Mouse (Mus musculus) intestine, embryonic 16.5 days (tissue): ENCODE results near the gene Fsip2. TPM values are rescaled to one million over a fixed set of nuclear protein-coding genes. Genes with fewer than 3 reads are reported as not detected.

Experiments
- ATAC-seq: fragments of 200-750 bp; cut with Nextera tagmentation; 2 replicates; pipeline ENCODE4 v1.8.0; 2017; ENCODE audit warnings: moderate TSS enrichment, moderate library complexity
- H3K27ac ChIP-seq: fragments of 300-500 bp; sonication (generic); 2 replicates; pipeline ENCODE4 v1.5.1; 2014; ENCODE audit warnings: mild to moderate bottlenecking, low read length
- H3K27me3 ChIP-seq: fragments of 300-500 bp; sonication (generic); replicated peaks from 2 replicates; pipeline ENCODE4 v1.6.1; 2014; ENCODE audit warnings: low read length, control low read depth, mixed read lengths; ENCODE audit not compliant: control insufficient read depth, insufficient read depth
- H3K36me3 ChIP-seq: fragments of 300-500 bp; sonication (generic); 2 replicates; pipeline ENCODE4 v1.6.1; 2014; ENCODE audit warnings: low read length, control low read depth; ENCODE audit not compliant: control insufficient read depth, insufficient read depth
- H3K4me1 ChIP-seq: fragments of 300-500 bp; sonication (generic); 2 replicates; pipeline ENCODE4 v1.6.1; 2014; ENCODE audit warnings: low read length, control low read depth, mixed read lengths; ENCODE audit not compliant: control insufficient read depth, insufficient read depth
- H3K4me2 ChIP-seq: fragments of 300-500 bp; sonication (generic); 2 replicates; pipeline ENCODE4 v1.6.1; 2014; ENCODE audit warnings: low read depth, low read length, control low read depth
- H3K4me3 ChIP-seq: fragments of 300-500 bp; sonication (generic); 2 replicates; pipeline ENCODE4 v1.5.1; 2014; ENCODE audit warnings: mild to moderate bottlenecking, low read length
- H3K9ac ChIP-seq: fragments of 300-500 bp; sonication (generic); 2 replicates; pipeline ENCODE4 v1.6.1; 2014; ENCODE audit warnings: low read depth, low read length
- H3K9me3 ChIP-seq: fragments of 300-500 bp; sonication (generic); 2 replicates; pipeline ENCODE4 v1.6.1; 2016; ENCODE audit warnings: low read length, control low read depth; ENCODE audit not compliant: control insufficient read depth
- WGBS: fragments of 180-500 bp; shearing (Covaris S2); extraction: QIAGEN DNeasy Blood & Tissue Kit; methylation state at CpG from one replicate; pipeline ENCODE4 v1.1.7; 2014; 5-methylcytosine and 5-hydroxymethylcytosine counted together
- polyA plus RNA-seq: library from polyadenylated mRNA; unstranded; fragments of >200 nt; fragmentation: Nextera tagmentation; extraction: Ambion mirVana; gene quantifications from 2 replicates; pipeline ENCODE4 v1.2.1, GENCODE M21; 2015

Gene Fsip2
- not detected in 2 replicates for polyA plus RNA-seq

DNA sequence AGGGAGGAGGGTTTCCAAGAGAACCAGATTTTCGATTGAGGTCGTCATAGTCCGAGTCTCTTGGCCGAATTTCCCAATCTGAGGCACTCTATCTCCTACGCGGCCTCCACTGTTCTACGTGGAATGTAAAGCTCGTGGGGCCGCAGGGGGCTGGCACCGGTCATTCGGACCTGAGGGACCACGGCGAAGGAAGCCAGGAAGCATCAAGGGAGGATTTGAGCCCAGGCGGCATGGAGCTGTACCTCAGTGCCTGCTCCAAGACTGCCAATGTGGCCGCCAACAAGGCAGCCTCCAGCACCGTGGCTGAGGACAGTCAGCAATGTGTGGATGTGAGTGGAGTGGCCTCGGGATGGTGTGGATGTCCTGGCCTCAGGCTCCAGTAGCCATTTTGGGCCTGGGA is at the start of gene Fsip2:
TSS of gene Fsip2 (plus strand) at position 163 of the 400 bp plus-strand sequence.
- no peak within 1 kb of the TSS for H3K27ac ChIP-seq
- no peak within 1 kb of the TSS for H3K4me2 ChIP-seq
- WGBS: 94% methylated on average over 17 of the region's 17 CpGs
- no peaks in the 10 kb centered on the region for H3K4me1 ChIP-seq
- H3K9ac ChIP-seq: no peak within 1 kb of the TSS
- H3K36me3 ChIP-seq: no peaks in the 10 kb centered on the region
- H3K4me3 ChIP-seq: no peak within 1 kb of the TSS
- no peaks in the 10 kb centered on the region for H3K27me3 ChIP-seq
- no peaks in the 10 kb centered on the region for H3K9me3 ChIP-seq
- no peak for ATAC-seq

DNA sequence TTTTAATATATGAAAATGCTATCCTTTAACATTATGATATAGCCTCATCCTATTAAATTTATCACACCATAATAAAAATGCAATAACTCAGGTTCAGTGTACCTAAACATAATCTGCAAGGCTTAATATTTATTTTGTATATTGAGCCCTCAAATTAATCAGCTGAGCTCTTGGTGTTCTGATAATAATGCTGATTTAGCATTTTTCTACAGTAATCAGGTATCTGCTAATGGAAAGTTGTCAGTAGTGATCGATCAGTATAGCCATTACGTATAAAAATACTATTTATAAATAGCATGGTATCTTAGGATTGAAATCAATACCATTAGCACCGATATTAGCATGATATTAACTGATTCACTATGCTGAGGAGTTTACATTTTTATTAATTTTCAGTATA is 20.0 kb downstream of the Fsip2 start:
- Histone ChIP-seq H3K9ac (no peak overlapping the region), H3K9me3 (no peaks in the 10 kb centered on the region), H3K27me3 (no peaks in the 10 kb centered on the region), H3K36me3 (no peaks in the 10 kb centered on the region), H3K4me2 (no peak overlapping the region), H3K4me1 (no peaks in the 10 kb centered on the region), H3K27ac (no peak overlapping the region), H3K4me3 (no peak overlapping the region)
- no peak for ATAC-seq
- WGBS: 87% methylated on average over 3 of the region's 3 CpGs

DNA sequence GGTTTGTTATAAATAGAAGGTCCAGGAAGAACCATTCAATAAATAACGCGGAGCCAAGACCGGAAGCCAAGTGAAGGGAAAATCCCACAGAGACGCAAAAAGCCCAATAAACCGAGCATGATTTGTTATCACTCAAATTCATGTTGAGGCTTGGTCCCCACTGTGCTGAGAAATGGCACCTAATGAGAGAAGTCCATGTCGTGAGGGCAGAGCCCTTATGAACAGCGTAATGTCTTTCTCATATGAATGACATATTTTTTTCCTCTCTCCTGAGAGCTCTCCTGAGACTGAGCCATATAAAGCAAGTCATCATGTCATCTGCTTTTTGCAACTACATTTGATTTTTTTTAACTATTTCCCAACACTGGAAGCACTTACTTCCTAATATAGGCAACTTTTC is 82.4 kb downstream of the Fsip2 start:
- 53% methylated on average over 7 of the region's 7 CpGs for WGBS
- Histone ChIP-seq H3K9ac (no peak overlapping the region), H3K4me1 (no peaks in the 10 kb centered on the region), H3K27ac (no peak overlapping the region), H3K36me3 (no peaks in the 10 kb centered on the region), H3K4me2 (no peak overlapping the region), H3K27me3 (no peaks in the 10 kb centered on the region), H3K9me3 (no peaks in the 10 kb centered on the region), H3K4me3 (no peak overlapping the region)
- no peak for ATAC-seq

DNA sequence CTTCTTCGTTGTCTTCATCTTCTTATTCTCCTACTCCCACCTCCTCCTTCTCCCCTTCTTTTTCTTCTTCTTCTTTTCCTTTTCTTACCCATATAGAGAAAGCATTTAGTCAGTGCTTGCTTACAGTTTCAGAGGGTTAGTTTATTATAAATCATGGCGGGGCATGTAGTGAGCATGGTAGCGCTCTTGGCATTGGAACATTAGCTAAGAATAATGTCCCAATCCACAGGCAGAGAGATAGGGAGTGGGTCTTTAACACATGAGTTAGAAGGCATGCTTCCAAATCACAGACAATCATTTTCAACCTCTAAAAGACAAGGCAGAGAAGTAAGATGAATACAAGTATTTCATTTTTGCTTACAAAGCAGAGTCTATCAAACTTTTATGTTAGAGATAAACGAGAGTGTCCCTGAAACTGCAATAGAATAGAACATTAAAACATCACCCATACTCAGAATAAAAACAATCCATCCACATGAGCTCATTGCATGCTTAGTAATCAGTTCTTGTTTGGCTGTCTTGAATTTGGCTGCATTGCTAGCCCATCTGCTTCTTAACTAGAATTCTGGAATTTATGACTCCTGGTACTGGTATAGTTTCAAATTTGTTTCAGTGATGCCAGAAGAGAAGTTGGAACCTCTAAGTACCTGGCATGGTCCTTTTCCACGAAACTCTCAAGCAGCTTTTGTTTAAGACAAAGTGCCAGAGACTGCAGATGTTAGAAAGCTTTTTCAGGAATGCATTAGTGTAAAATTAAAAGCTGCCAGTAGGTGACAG is 109.7 kb downstream of the Fsip2 start:
- no peak overlapping the region for H3K9ac ChIP-seq
- H3K36me3 ChIP-seq: no peaks in the 10 kb centered on the region
- H3K27ac ChIP-seq: no peak overlapping the region
- no peak for ATAC-seq
- H3K4me2 ChIP-seq: no peak overlapping the region
- no peaks in the 10 kb centered on the region for H3K27me3 ChIP-seq
- no peaks in the 10 kb centered on the region for H3K4me1 ChIP-seq
- H3K9me3 ChIP-seq: no peaks in the 10 kb centered on the region
- H3K4me3 ChIP-seq: no peak overlapping the region
- 71% methylated on average over 5 of the region's 5 CpGs for WGBS
